Mouse (Mus musculus): ENCODE measurements around the gene Gm20708.

DNA sequence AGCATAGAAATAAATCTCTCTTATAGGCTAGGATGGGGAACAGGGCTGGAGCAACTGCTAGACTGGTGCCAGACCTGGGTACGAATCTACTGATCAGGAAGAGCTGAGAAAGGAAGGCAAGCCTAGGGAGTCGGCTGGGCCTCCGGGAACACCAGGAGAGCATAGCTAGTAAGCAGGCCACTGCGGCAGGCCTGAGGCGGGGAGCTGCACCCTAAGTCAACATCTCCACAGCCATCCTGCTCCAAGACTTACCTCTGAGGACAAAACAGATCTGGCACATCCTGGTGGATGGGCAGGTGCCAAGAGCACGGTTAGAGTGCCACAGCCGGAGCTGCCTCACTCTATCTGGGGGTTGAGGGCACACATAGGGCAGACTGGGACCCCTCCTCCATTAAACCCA, 10.7 kb downstream of the Gm20708 start:
- TF ChIP-seq CTCF (IDR thresholded peaks at IDR 0.05; ENCODE audit: insufficient read depth, low read depth, low read length) (no peak), POLR2A (IDR thresholded peaks at IDR 0.05; ENCODE audit: insufficient read depth, low read depth, low read length) (no peak)
